Mouse (Mus musculus) brain, embryonic 14.5 days (tissue): ENCODE measurements around the gene Speer4e. TPM values are rescaled to one million over a fixed set of nuclear protein-coding genes. Genes with fewer than 3 reads are reported as not detected.
"Not testable (repeated sequence)": the region's sequence is repeated elsewhere in the genome, so short reads cannot be mapped to it uniquely, and the experiment has no call there.

Source experiments
- DNase-seq: peaks from one replicate; pipeline ENCODE4 v3.0.0-alpha.2; 2011; ENCODE audit warnings: low read depth
- polyA plus RNA-seq: library from polyadenylated mRNA; depleted of rRNA; stranded (reverse); fragments of >200 nt; gene quantifications from 2 replicates; pipeline ENCODE4 v1.2.3, GENCODE M21; 2012; rRNA removed

Speer4e gene
- not detected in 2 replicates for polyA plus RNA-seq

DNA sequence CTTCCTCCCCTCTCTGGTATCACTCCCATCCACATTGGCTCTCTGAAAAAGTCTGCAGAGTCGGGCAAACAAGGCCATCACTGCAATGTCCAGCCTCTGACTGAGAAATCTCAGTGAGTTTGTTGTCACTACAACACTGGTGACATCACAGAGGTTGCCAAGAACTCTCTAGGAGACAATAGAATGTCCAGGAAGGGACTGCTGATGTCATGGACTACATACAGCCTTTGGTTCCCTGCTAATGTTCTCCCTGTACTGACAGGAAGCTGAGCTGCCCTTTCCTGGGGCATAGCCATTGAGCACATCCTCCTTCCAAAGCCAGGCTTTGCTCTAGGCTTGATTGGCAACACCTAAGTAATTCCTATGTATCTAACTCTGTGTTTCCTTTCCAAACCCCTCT lies at the start of gene Speer4e:
Speer4e (minus strand) TSS at position 101 of the 400 bp plus-strand sequence.
- DNase-seq = not testable (repeated sequence)

- DNase-seq = not testable (repeated sequence)
Measured at GRCm38 (mm10) chr5:14986649-14987387, 48.6 kb upstream of the Speer4e start.

DNA sequence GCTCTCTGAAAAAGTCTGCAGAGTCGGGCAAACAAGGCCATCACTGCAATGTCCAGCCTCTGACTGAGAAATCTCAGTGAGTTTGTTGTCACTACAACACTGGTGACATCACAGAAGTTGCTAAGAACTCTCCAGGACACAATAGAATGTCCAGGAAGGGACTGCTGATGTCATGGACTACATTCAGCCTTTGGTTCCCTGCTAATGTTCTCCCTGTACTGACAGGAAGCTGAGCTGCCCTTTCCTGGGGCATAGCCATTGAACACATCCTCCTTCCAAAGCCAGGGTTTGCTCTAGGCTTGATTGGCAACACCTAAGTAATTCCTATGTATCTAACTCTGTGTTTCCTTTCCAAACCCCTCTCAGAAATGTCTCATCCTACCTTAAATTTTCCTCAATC lies 40.6 kb upstream of the Speer4e start, which contains the start of gene Gm10354:
Gm10354 (minus strand) TSS at position 101 of the 400 bp plus-strand sequence.
- not testable (repeated sequence) for DNase-seq

DNA sequence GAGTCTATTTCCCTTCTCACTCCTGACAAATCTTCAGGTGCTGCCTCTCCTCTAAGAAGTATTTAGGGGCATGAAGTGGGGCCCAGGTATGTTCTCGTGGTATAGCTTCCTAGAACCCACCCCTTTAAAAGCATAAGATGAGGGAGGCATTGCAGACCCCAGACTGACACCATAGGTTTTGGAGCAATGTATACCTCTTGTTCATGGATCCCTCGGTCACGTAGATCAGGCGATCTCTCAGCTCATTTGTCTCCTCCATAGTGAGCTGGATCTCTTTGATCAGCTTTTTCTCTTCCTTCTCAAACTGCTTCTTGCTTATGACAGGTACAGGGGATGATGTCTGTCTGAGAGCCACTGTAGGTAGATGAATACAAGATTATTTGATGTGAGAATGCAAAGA lies 39.1 kb upstream of the Speer4e start:
- not testable (repeated sequence) for DNase-seq

DNA sequence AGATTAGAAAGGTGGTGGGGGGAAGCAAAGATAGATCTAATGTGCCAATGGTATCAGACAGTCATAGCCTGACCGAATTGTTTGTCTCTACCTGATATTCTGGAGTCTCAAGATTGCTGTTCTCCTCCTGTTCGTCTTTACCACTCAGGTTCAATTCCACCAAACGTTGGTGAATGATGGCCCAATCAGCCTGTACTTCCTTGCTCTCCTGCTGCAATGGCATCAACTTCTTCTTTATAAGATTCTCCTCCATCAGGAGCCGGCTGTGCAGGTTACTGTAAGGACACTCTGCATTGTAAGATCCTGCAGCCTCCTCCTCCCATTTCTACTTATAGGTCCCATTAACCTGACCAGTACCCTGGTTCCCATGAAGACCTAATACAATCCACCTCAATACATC lies 37.1 kb upstream of the Speer4e start:
- DNase-seq = not testable (repeated sequence)

- not testable (repeated sequence) for DNase-seq
Measured at GRCm38 (mm10) chr5:14972841-14973240, 34.6 kb upstream of the Speer4e start.

DNA sequence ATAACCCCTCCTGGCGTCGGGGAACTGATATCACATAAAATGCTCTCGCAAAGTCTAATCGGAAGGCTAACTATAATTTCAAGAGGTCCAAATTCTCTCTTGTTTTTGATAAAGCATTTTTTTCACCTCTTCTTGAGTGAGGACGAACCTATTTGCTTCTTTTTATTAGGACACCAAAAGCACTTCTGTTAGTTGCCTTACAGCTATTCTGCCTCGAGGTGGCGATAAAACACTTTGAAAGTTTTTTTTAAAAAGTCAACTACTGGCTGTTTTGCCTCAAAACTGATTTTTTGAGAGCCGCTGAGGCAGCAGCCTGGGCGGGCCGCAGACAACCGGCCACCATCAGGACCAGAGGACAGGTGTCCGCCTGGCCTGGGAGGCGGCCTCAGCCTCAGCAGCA lies 25.6 kb upstream of the Speer4e start:
- DNase-seq = not testable (repeated sequence)

DNA sequence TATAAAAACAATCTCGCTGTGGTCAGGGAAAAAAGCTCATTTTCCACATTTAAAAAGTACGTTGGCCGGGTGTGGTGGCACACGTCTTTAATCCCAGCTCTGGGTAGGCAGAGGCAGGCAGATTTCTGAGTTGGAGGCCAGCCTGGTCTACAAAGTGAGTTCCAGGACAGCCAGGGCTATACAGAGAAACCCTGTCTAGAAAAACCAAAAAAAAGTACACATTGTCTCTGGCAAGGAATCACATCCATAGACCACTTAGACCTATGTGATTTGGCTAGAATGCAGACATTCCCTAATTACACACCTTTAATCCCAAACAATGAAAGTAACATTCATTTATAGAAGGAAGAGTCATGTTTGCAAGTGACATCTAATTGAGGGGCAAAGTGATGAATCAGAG lies 23.3 kb upstream of the Speer4e start:
- DNase-seq = not testable (repeated sequence)

GRCm38 (mm10) chr5:14955928-14956706 lies 17.9 kb upstream of the Speer4e start:
- DNase-seq = not testable (repeated sequence)

GRCm38 (mm10) chr5:14953587-14953986 lies 15.4 kb upstream of the Speer4e start:
- DNase-seq = not testable (repeated sequence)

- DNase-seq = not testable (repeated sequence)
Measured at GRCm38 (mm10) chr5:14952749-14953148, 14.5 kb upstream of the Speer4e start.

- not testable (repeated sequence) for DNase-seq
Measured at GRCm38 (mm10) chr5:14951822-14952221, 13.6 kb upstream of the Speer4e start.

DNA sequence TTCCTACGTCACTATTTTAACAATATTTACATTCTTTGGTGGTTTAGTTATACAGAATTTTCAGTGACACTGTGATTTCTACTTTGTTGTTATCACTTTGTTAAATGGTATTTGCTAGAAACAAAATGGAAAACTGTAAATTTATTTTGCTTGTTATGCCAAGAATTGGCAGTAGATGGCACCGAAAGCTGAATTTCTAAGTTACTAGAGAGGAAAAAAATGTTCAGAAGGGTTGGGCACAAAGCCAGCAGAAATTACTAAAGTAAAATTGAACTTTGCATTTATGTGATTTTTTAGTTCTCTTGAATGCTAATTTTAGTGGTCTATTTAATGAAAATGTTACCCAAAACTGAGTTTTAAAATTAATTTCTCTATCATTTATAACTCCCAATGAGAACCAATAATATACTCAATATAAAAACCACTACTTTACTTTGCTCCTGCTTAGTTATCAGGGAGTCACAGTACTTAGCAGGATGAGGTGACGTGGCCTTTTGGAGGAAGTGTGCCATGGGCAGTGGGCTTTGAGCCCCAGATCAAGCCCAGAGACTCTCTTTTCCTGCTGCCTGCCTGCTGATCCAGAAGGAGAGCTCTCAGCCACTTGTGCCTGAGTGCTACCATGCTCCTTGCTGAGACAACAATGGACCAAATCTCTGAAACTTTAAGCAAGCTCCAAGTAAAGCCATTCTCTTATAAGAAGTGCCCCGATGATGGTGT lies 9.4 kb upstream of the Speer4e start:
- DNase-seq = peak; percentile 8

DNA sequence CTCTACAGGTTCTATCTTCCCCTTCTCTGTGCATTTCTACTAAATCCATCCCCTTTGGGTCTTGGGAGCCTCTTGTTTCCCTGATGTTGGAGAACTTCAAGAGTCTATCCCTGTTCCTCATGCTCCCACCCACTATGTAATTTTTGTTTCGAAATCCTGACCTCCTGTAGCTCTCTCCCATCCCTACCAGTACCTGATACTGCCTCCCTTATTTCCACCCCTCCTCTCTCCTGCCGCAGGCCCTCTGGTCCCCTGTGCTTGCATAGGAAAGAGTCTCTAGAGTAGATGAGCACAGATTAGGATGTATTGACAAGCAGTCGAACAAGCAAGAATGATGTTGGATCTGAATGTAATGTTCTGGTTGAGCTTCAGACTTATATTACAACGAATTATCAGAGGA lies 7.3 kb upstream of the Speer4e start:
- not testable (repeated sequence) for DNase-seq

GRCm38 (mm10) chr5:14941043-14941442 lies 2.8 kb upstream of the Speer4e start:
- not testable (repeated sequence) for DNase-seq

DNA sequence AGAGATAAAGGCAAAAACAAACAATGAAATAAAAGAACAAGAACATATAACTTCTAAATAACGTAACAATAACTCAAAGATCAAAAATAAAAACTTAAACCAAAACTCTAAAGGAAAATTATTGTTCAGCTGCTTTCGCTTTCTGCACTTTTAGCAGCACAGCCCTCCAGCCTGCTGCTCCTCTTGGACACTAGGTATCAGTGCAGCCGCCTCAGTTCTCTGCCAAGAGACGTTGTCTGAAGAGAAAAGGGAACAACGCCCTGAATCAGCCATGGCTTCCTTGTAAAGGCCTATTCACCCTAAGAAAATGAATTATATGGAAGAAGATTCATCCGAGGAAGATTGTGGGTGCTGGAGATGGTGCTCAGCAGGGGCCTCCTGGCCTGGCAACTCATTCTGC lies 4.5 kb downstream of the Speer4e start:
- DNase-seq = not testable (repeated sequence)

- DNase-seq = peak; percentile 1
Measured at GRCm38 (mm10) chr5:14927047-14927446, 11.2 kb downstream of the Speer4e start.

GRCm38 (mm10) chr5:14914799-14915198 lies 23.4 kb downstream of the Speer4e start, which contains the start of gene Gm9758:
Gm9758 (minus strand) TSS chr5:14914899.
- not testable (repeated sequence) for DNase-seq

- DNase-seq = not testable (repeated sequence)
Measured at GRCm38 (mm10) chr5:14914361-14914760, 23.9 kb downstream of the Speer4e start.

- DNase-seq = not testable (repeated sequence)
Measured at GRCm38 (mm10) chr5:14903539-14903938, 34.7 kb downstream of the Speer4e start.
